Mouse (Mus musculus): ENCODE results near the gene Mylk2. TPM values are rescaled to one million over a fixed set of nuclear protein-coding genes. Genes with fewer than 3 reads are reported as not detected.

The Mylk2 gene
- polyA plus RNA-seq, 1 experiment from 2014 or later: 0.73 TPM

Small RNA genes within 50 kb of the gene (microRNA-seq; reads per million reads assigned to microRNA genes)
- gene Mir5622 (ENCODE audit: borderline number of aligned reads): 0.52 reads per million

Other genes starting within 250 kb of the Mylk2 start
- gene H13, start 241.9 kb upstream of the Mylk2 start, polyA plus RNA-seq (2015; fragmentation: Nextera tagmentation; extraction: Ambion mirVana): 130 and 137 TPM in 2 replicates
- gene Mcts2, start 224.3 kb upstream of the Mylk2 start, polyA plus RNA-seq (2015; fragmentation: Nextera tagmentation; extraction: Ambion mirVana): 24.7 and 27.3 TPM in 2 replicates
- gene Id1, start 175.1 kb upstream of the Mylk2 start, polyA plus RNA-seq (2015; fragmentation: Nextera tagmentation; extraction: Ambion mirVana): 142 and 160 TPM in 2 replicates
- 37.7 and 37.9 TPM in 2 replicates for gene Cox4i2, start 157.2 kb upstream of the Mylk2 start, polyA plus RNA-seq (2015; fragmentation: Nextera tagmentation; extraction: Ambion mirVana)
- 99.1 and 99.7 TPM in 2 replicates for gene Bcl2l1, start 79.6 kb upstream of the Mylk2 start, polyA plus RNA-seq (2015; fragmentation: Nextera tagmentation; extraction: Ambion mirVana)
- gene Tpx2, start 63.4 kb upstream of the Mylk2 start, polyA plus RNA-seq (2015; fragmentation: Nextera tagmentation; extraction: Ambion mirVana): 60.1 and 60.6 TPM in 2 replicates
- gene Foxs1, start 21.9 kb downstream of the Mylk2 start, polyA plus RNA-seq (2015; fragmentation: Nextera tagmentation; extraction: Ambion mirVana): 3.4 TPM in 2 replicates
- gene Dusp15, start 40.3 kb downstream of the Mylk2 start, polyA plus RNA-seq (2015; fragmentation: Nextera tagmentation; extraction: Ambion mirVana): 0.29 and 0.53 TPM in 2 replicates
- 1.2 and 4.3 TPM in 2 replicates for gene Ttll9, start 51.1 kb downstream of the Mylk2 start, polyA plus RNA-seq (2015; fragmentation: Nextera tagmentation; extraction: Ambion mirVana)
- gene Pdrg1, start 104.1 kb downstream of the Mylk2 start, polyA plus RNA-seq (2015; fragmentation: Nextera tagmentation; extraction: Ambion mirVana): 144 and 151 TPM in 2 replicates
- gene Xkr7, start 120.5 kb downstream of the Mylk2 start, polyA plus RNA-seq (2015; fragmentation: Nextera tagmentation; extraction: Ambion mirVana): not detected in 2 replicates
- gene Ccm2l, start 154.6 kb downstream of the Mylk2 start, polyA plus RNA-seq (2015; fragmentation: Nextera tagmentation; extraction: Ambion mirVana): 2.4 and 3.0 TPM in 2 replicates
- gene Hck, start 197.1 kb downstream of the Mylk2 start, polyA plus RNA-seq (2015; fragmentation: Nextera tagmentation; extraction: Ambion mirVana): 10.2 and 11.8 TPM in 2 replicates
- gene Tm9sf4, start 250.0 kb downstream of the Mylk2 start, polyA plus RNA-seq (2015; fragmentation: Nextera tagmentation; extraction: Ambion mirVana): 83.9 and 99.6 TPM in 2 replicates

Data from embryonic facial prominence, embryonic 15.5 days (tissue).